19 mouse cellular contexts compared by ENCODE assay signal in the genomic region with DNA sequence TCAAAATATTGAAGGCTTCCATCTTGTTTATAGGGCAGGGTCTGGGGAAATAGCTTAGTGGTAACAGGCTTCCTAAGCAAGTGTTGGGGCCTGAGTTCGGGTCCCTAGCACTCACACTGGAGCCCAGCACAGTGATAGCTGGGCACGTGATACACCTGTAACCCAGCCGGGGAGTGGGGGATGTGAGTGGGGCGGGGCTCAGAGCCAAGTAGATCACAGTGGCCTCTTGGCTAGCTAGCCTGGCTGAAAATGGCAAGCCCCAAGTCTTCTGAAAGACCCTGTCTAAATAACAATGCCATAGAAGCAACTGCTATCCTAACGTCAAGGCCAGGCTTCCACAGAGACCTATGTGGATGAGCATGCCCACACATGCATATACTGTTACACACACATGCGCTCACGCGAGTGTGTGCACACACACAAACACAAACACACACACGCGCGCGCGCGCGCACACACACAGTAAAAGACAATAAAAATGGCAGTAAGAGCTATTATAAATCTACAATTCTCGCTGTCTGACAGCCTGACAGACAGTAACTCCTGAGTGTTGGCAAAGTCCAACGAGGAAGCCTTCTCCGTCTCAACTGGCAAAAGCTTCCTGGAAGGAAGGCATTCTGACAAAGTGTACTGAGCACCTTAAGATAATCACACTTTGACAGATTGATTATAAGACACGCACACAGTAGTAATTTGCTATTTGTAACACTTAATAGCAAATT. TPM values are rescaled to one million over a fixed set of nuclear protein-coding genes. Genes with fewer than 3 reads are reported as not detected.
DNase-seq lines count a peak whose midpoint lies in the region; ATAC-seq and TF ChIP-seq lines count a peak whose summit lies in the region.
"Had no signal": no experiment of that assay in that cellular context is flagged by ENCODE, and none has a peak within 500 bp of the region (broad histone marks: within the 10 kb centered on the region; RNA-seq: fewer than 3 reads in every experiment).

No protein-coding gene starts in this region.

- H3K4me1 ChIP-seq in ES-Bruce4 (ENCODE audit: control insufficient read depth, insufficient read depth, low read length) (peaks cover 2% of the 10 kb centered on the region), ES-E14 (ENCODE audit: control insufficient read depth in 2 of 2, insufficient read depth in 2 of 2, low read length in 2 of 2, poor library complexity in 1 of 2) (peaks cover 6 to 25% of the 10 kb centered on the region in 2 experiments; a peak in 2 of 4 replicates)
- no peaks in the 10 kb centered on the region for H3K4me1 ChIP-seq in intestine, embryonic 16.5 days (ENCODE audit: control insufficient read depth, insufficient read depth, low read length)
- H3K4me1 ChIP-seq in small intestine, adult 2 months (ENCODE audit: control insufficient read depth, insufficient read depth, insufficient read length, low read length): peaks cover 8% of the 10 kb centered on the region; the same call in 1 of the 2 replicates
- H3K4me1 ChIP-seq: hindbrain, embryonic 12.5 days had no signal

- no peak for TF ChIP-seq POLR2A in ES-Bruce4 (IDR thresholded peaks at IDR 0.05; ENCODE audit: insufficient read depth, low read length)
- no peak for TF ChIP-seq POLR2A in small intestine, adult 2 months (IDR thresholded peaks at IDR 0.05; ENCODE audit: low read depth, low read length)

- WGBS in intestine, embryonic 16.5 days: 69% methylated on average over 19 of the region's 19 CpGs
- 36% methylated on average over 19 of the region's 19 CpGs for WGBS in small intestine, adult 2 months

- H3K36me3 ChIP-seq in ES-Bruce4 (ENCODE audit: control insufficient read depth, insufficient read depth, low read length, poor library complexity, severe bottlenecking) (no peaks in the 10 kb centered on the region), ES-E14 (ENCODE audit: control insufficient read depth, insufficient read depth, low read length, poor library complexity, severe bottlenecking) (no peaks in the 10 kb centered on the region)
- no peaks in the 10 kb centered on the region for H3K36me3 ChIP-seq in intestine, embryonic 16.5 days (ENCODE audit: control insufficient read depth, insufficient read depth, low read length)
- H3K36me3 ChIP-seq in small intestine, adult 2 months (ENCODE audit: control insufficient read depth, insufficient read depth, low read length): no peaks in the 10 kb centered on the region
- H3K36me3 ChIP-seq: embryonic facial prominence, embryonic 10.5 days; forebrain, embryonic 10.5 days; heart, embryonic 13.5 days; hindbrain, embryonic 12.5 days had no signal

- H3K27ac ChIP-seq in ES-Bruce4 (ENCODE audit: insufficient read depth, low read length) (peak overlapping the region; percentile 37), ES-E14 (ENCODE audit: insufficient read depth, low read depth, low read length, poor library complexity, severe bottlenecking) (peak overlapping the region; percentile 10; the same call in 1 of the 2 replicates)
- peak overlapping the region; percentile 68 for H3K27ac ChIP-seq in intestine, embryonic 16.5 days (ENCODE audit: low read length)
- H3K27ac ChIP-seq in small intestine, adult 2 months (ENCODE audit: insufficient read depth, low read depth, low read length): peak overlapping the region; percentile 86
- H3K27ac ChIP-seq in layer of hippocampus, adult 2 months: no peak overlapping the region
- H3K27ac ChIP-seq: embryonic facial prominence, embryonic 10.5 days; forebrain, embryonic 10.5 days; gastrocnemius, adult 2 months; heart, embryonic 13.5 days; hindbrain, embryonic 12.5 days had no signal

- no peaks in the 10 kb centered on the region for H3K9me3 ChIP-seq in ES-Bruce4 (replicated peaks; ENCODE audit: control insufficient read depth, insufficient read depth, low read length, poor library complexity, severe bottlenecking)
- H3K9me3 ChIP-seq in ES-E14 (ENCODE audit: control insufficient read depth, insufficient read depth, low read depth, low read length): no peaks in the 10 kb centered on the region
- no peaks in the 10 kb centered on the region for H3K9me3 ChIP-seq in intestine, embryonic 16.5 days (ENCODE audit: control insufficient read depth, low read length)
- H3K9me3 ChIP-seq: embryonic facial prominence, embryonic 10.5 days; forebrain, embryonic 10.5 days; heart, embryonic 13.5 days; hindbrain, embryonic 12.5 days had no signal

- H3K27me3 ChIP-seq in ES-Bruce4 (ENCODE audit: control insufficient read depth, insufficient read depth, low read length, poor library complexity, severe bottlenecking): no peaks in the 10 kb centered on the region
- H3K27me3 ChIP-seq in intestine, embryonic 16.5 days (replicated peaks; ENCODE audit: control insufficient read depth, insufficient read depth, low read length): no peaks in the 10 kb centered on the region
- H3K27me3 ChIP-seq in small intestine, adult 2 months (ENCODE audit: control insufficient read depth, insufficient read depth, low read length): no peaks in the 10 kb centered on the region
- H3K27me3 ChIP-seq: heart, embryonic 13.5 days; hindbrain, embryonic 12.5 days had no signal

- peak; percentile 91 for ATAC-seq in intestine, embryonic 16.5 days
- ATAC-seq in erythroid progenitor cell, adult 5-6 weeks (replicated peaks; ENCODE audit: low FRiP score, poor library complexity, severe bottlenecking): no peak
- ATAC-seq: forebrain, embryonic 14.5 days; hindbrain, embryonic 16.5 days had no signal

- intact Hi-C loops in left cerebral cortex, postnatal 36 days (cut with DNase I): no loop called here

- in situ Hi-C loops in ES-E14 (cut with MboI; ENCODE audit: low sequenced_read_pairs in 2 of 2, unreplicated experiment in 2 of 2): no loop called here

- DNase-seq in ES-E14 (ENCODE audit: low read depth, low spot score): peak; percentile 40
- DNase-seq in left cerebral cortex, postnatal 36 days (ENCODE audit: low spot score in 2 of 2): no peak
- no peak for DNase-seq in layer of hippocampus, adult 2 months (ENCODE audit: low spot score in 2 of 2)
- DNase-seq: adrenal gland, postnatal 10 days; cerebellum, adult 11-12 months; cerebellum, adult 9-11 months; gastrocnemius, adult 2 months; gastrocnemius, postnatal 25 days; heart, postnatal 4 days had no signal

- H3K9ac ChIP-seq in ES-Bruce4 (ENCODE audit: low read depth, poor library complexity, severe bottlenecking) (no peak overlapping the region), ES-E14 (ENCODE audit: insufficient read depth, low read depth, low read length, poor library complexity, severe bottlenecking) (0 out of 2 replicates have a peak overlapping the region, but pooled peaks have one; percentile 27)
- H3K9ac ChIP-seq in intestine, embryonic 16.5 days (ENCODE audit: low read depth, low read length): no peak overlapping the region
- H3K9ac ChIP-seq: heart, embryonic 13.5 days; hindbrain, embryonic 12.5 days had no signal

- peak overlapping the region; percentile 22 for H3K4me2 ChIP-seq in intestine, embryonic 16.5 days (ENCODE audit: low read depth, low read length)
- H3K4me2 ChIP-seq: heart, embryonic 13.5 days; hindbrain, embryonic 12.5 days had no signal

- H3K4me3 ChIP-seq in ES-Bruce4 (ENCODE audit: low read depth, low read length): peak overlapping the region; percentile 46
- H3K4me3 ChIP-seq in ES-E14 (ENCODE audit: insufficient read depth in 1 of 2, low read depth in 1 of 2, low read length in 2 of 2, poor library complexity in 1 of 2, severe bottlenecking in 1 of 2): peak overlapping the region; percentile 15 to 55
- H3K4me3 ChIP-seq in intestine, embryonic 16.5 days (ENCODE audit: low read length): no peak overlapping the region
- H3K4me3 ChIP-seq in small intestine, adult 2 months (ENCODE audit: low read depth, low read length): peak overlapping the region; percentile 47
- H3K4me3 ChIP-seq in layer of hippocampus, adult 2 months: no peak overlapping the region
- H3K4me3 ChIP-seq: embryonic facial prominence, embryonic 10.5 days; forebrain, embryonic 10.5 days; gastrocnemius, adult 2 months; heart, embryonic 13.5 days; hindbrain, embryonic 12.5 days had no signal

- TF ChIP-seq EP300 in ES-Bruce4 (IDR thresholded peaks at IDR 0.05; ENCODE audit: insufficient read depth, low read depth, low read length): no peak

- TF ChIP-seq CTCF in ES-Bruce4 (IDR thresholded peaks at IDR 0.05; ENCODE audit: low read depth, low read length): no peak
- no peak for TF ChIP-seq CTCF in small intestine, adult 2 months (IDR thresholded peaks at IDR 0.05; ENCODE audit: extremely low read depth, insufficient read length, insufficient replicate concordance, low read depth, low read length)
- TF ChIP-seq CTCF in layer of hippocampus, adult 2 months (conservative IDR thresholded peaks at IDR 0.05): no peak

TF ChIP-seq in ES-E14, 5 proteins besides CTCF, POLR2A, EP300 and RAD21:
- no peak for TF ChIP-seq ZC3H11A (IDR thresholded peaks at IDR 0.05; ENCODE audit: borderline replicate concordance, low read depth, low read length)
- TF ChIP-seq ZNF384 (IDR thresholded peaks at IDR 0.05; ENCODE audit: low read depth, low read length): no peak

RNA-seq across cellular contexts. Expression of a gene that starts 54.8 kb away (rescaled TPM):
- 117 and 134 TPM in 2 replicates for polyA plus RNA-seq in ES-Bruce4 (2011; ENCODE audit: insufficient read depth, insufficient read length, low read depth, missing spikeins)
- total RNA-seq in ES-E14 (2012; rRNA removed): 41.5 and 54.3 TPM in 2 replicates
- polyA plus RNA-seq in intestine, embryonic 16.5 days (2015; fragmentation: Nextera tagmentation; extraction: Ambion mirVana): 40.5 and 49.1 TPM in 2 replicates
- 8.3 and 9.9 TPM in 2 replicates for polyA plus RNA-seq in small intestine, adult 2 months (2012; rRNA removed)
- total RNA-seq in left cerebral cortex, postnatal 36 days (2021): 100 to 1,000 TPM; 210 to 214 TPM
- 18.4 and 21.4 TPM in 2 replicates for total RNA-seq in erythroid progenitor cell, adult 5-6 weeks (2015; ENCODE audit: low replicate concordance)
- 4.6 and 6.6 TPM in 2 replicates for total RNA-seq in erythroid progenitor cell, adult 5-6 weeks (2017; ENCODE audit: low replicate concordance)
- total RNA-seq in layer of hippocampus, adult 2 months (2021): 100 to 1,000 TPM; 285 to 305 TPM

Comparison
In these comparisons a context has a peak if more than half of its experiments do, and no peak if none do; other contexts are left out.
1. H3K4me3 ChIP-seq: peak in ES-Bruce4 (single experiment), ES-E14 (2 of 2) and small intestine, adult 2 months (single experiment); none in intestine, embryonic 16.5 days (single experiment) and layer of hippocampus, adult 2 months (single experiment).